Mouse (Mus musculus) hematopoietic stem cell, adult 5-6 weeks (primary cell): ENCODE measurements around the gene Smcr8. TPM values are rescaled to one million over a fixed set of nuclear protein-coding genes. Genes with fewer than 3 reads are reported as not detected.

Experiments used
- ATAC-seq, 2 experiments: fragments of 125-278 bp in 1 of 2; replicated peaks in 1 of 2; 2 replicates each; pipeline ENCODE4 v1.8.0; 2016 to 2017; ENCODE audit warnings: inconsistent platforms in 2 of 2, mild to moderate bottlenecking in 2 of 2, moderate number of reproducible peaks in 2 of 2, low read depth in 1 of 2, moderate TSS enrichment in 1 of 2; ENCODE audit not compliant: low FRiP score in 2 of 2, poor library complexity in 2 of 2, severe bottlenecking in 2 of 2, insufficient read depth in 1 of 2, low TSS enrichment in 1 of 2
- total RNA-seq: library from RNA; stranded (forward); fragments of 172-1452, 232-1000 nt; gene quantifications from 2 replicates; pipeline ENCODE4 v1.2.3, GENCODE M21; 2017

Smcr8 gene
- total RNA-seq, 1 experiment from 2014 or later = 16.1 TPM

GRCm38 (mm10) chr11:60823771-60824170 lies 46.4 kb downstream of the Smcr8 start:
- no peak for ATAC-seq

GRCm38 (mm10) chr11:60825191-60825590 lies 47.9 kb downstream of the Smcr8 start:
- ATAC-seq = no peak

- ATAC-seq = peak; percentile 33; a peak in 3 of 4 replicates
These were observed 49.4 kb downstream of the Smcr8 start for GRCm38 (mm10) chr11:60826700-60827099.

- no peak for ATAC-seq
These were observed 50.1 kb downstream of the Smcr8 start for GRCm38 (mm10) chr11:60827241-60827945.

DNA sequence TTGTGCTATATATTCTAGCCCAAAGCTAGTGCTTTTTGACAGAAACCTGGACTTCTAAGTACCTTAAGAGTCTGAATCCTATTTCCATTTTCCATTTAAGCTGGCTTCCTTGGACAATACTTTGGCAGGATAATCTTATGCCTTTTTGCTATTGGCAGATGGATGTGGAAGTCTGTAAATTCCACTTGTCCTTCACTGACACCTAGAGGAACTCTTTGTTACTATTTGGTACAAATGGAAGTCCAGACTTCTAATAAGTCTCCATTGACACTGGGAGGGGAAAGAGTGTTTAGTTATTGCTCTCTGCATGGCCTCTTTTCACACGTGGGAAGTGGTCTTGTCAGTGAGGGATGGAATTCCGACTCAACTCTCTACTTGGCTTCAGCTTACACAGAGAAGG lies 51.6 kb downstream of the Smcr8 start:
- ATAC-seq = no peak

DNA sequence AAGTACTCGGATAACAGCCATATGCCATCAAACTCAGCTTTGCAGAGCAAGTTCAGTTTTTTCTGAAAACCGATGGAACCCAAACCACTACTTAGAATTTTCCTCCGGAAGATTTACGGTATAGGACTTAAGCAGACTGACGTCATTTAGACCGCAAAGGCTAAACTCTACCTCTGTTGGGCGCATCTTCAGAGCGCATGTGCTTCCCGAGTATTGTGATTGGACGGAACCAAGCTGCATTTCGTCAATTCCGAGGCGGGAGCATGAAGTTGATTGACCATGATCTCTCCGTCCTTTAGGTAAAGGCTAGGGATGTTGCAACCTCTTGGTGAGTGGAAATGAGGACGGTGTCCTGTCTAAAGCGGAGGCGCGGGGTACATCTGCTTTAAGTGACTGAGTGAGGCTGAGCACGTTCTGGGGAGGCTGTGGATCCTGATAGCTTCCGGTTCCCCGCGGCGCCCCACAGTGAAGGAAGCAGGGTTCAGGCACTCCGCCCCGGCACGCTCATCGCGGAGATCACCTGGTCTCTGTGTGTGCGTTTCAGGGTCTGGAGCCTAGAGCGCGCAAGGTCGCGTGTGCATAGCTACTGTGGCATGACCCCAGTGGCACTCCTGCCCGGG lies 53.2 kb downstream of the Smcr8 start, which contains the start of gene Dhrs7b:
Gene Dhrs7b (plus strand): TSS at position 199 of the 620 bp plus-strand sequence.
- ATAC-seq = peak; percentile 86 to 90

DNA sequence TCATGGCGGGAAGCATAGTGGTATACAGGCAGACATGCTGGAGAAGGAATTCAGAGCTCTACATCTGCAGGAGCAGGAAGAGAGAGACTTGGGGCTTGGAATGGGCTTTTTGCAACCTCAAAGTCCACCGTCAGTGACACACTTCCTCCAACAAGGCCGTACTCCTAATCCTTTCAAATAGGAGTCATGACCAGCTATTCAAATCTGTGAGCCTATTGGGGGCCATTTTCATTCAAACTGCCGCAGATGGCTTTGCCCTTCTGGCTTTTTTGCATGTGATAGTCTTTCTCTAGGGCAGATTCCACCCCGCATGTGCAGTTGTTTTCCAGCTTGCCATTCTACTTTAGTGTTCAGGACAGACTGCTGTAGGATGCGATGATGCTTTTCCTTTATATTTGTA lies 59.6 kb downstream of the Smcr8 start:
- ATAC-seq = no peak

Other genes with a start within 250 kb of the Smcr8 start
- 28.9 and 30.8 TPM in 2 replicates for gene Alkbh5, start 241.1 kb upstream of the Smcr8 start, total RNA-seq
- gene Llgl1, start 77.8 kb upstream of the Smcr8 start, total RNA-seq = 6.1 and 9.3 TPM in 2 replicates
- gene Flii, start 50.3 kb upstream of the Smcr8 start, total RNA-seq = 93.8 and 132 TPM in 2 replicates
- gene Mief2, start 49.1 kb upstream of the Smcr8 start, total RNA-seq = 3.3 and 12.3 TPM in 2 replicates
- gene Top3a, start 159 bp upstream of the Smcr8 start, total RNA-seq = 21.4 and 27.9 TPM in 2 replicates
- 66.8 and 93.0 TPM in 2 replicates for gene Shmt1, start 34.2 kb downstream of the Smcr8 start, total RNA-seq
- gene Dhrs7b, start 53.1 kb downstream of the Smcr8 start, total RNA-seq = 12.1 and 12.6 TPM in 2 replicates
- gene Tmem11, start 101.7 kb downstream of the Smcr8 start, total RNA-seq = 72.1 and 81.6 TPM in 2 replicates
- 1.8 and 2.1 TPM in 2 replicates for gene Natd1, start 137.2 kb downstream of the Smcr8 start, total RNA-seq
- 20.5 and 23.0 TPM in 2 replicates for gene Map2k3, start 154.5 kb downstream of the Smcr8 start, total RNA-seq
- not detected in 2 replicates for gene Kcnj12, start 245.0 kb downstream of the Smcr8 start, total RNA-seq